Mouse (Mus musculus): Measurements from ENCODE around the gene Cog5. TPM values are rescaled to one million over a fixed set of nuclear protein-coding genes. Genes with fewer than 3 reads are reported as not detected.

Cog5 gene
- total and polyA plus RNA-seq, 2 experiments from 2014 or later = 18.4 to 46.9 TPM

DNA sequence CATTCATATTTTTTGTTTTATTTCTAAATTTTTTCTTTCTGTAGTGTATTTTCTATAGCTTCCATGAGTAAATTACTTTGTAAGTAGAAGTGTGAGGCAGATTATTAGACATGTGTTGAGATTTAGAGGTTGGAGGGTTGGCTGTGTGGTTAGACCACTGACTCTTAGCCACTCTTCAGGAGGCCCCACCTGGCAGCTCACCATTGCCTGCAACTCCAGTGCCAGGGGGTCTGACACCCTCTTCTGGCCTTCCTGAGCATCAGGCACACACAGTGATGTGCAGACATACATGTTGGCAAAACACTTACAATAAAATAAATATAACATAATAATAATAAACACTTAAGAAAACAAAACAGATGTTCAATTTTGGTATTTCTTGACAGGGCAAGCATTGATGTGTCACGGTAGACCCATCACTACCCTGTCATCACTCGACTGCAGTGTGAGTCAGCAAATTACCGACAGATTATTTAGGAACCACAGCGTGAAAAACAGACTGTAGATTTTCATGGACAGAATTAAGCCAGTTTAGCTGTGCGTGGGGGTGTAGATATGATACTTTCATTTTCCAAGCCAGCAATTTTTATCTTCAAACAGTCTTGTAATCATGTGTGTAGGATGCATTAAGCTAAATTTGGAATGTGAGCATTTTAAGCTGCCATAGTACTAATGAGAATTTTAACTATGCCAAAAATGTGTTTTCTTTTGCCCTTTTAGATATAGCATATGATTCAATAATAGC, 151.9 kb downstream of the Cog5 start:
- no peaks in the 10 kb centered on the region for H3K27me3 ChIP-seq (ENCODE audit: insufficient read depth, low read length)
- H3K9ac ChIP-seq (replicated peaks; ENCODE audit: low read length) = no peak overlapping the region
- WGBS = 88% methylated on average over 5 of the region's 5 CpGs
- no peaks in the 10 kb centered on the region for H3K4me1 ChIP-seq (ENCODE audit: insufficient read depth, low read length)
- H3K27ac ChIP-seq = no peak overlapping the region
- no peak overlapping the region for H3K4me3 ChIP-seq (ENCODE audit: low read length)
- no peak for TF ChIP-seq CTCF (IDR thresholded peaks at IDR 0.05; ENCODE audit: low read depth)
- DNase-seq (ENCODE audit: low spot score) (no peak), ATAC-seq (no peak)
- H3K4me2 ChIP-seq (ENCODE audit: low read depth, low read length) = no peak overlapping the region
- no peaks in the 10 kb centered on the region for H3K9me3 ChIP-seq (ENCODE audit: low read length)
- no peaks in the 10 kb centered on the region for H3K36me3 ChIP-seq (ENCODE audit: insufficient read depth, low read length)

DNA sequence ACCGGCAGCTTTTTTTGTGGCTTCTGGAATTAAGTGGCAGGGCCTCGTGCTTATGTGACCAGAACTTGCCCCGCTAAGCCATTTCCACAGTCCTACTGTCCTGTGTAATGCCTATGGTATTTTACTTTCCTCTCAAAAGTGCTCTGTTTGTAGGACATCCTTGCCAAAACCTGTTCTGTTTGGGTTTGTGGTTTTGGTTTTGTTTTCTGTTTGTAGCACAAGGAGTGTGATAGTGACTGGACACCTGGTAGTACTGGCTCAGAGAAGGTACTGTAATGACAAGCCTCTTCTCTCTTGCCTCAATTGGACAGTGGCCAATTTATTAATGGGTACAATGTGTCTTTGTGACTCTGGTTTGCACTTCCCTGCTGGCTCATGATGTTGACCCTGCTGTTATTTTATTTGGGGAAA, 163.4 kb downstream of the Cog5 start:
- ATAC-seq = peak; percentile 68; the same call in 1 of the 2 replicates
- H3K9ac ChIP-seq (replicated peaks; ENCODE audit: low read length) = no peak overlapping the region
- no peaks in the 10 kb centered on the region for H3K27me3 ChIP-seq (ENCODE audit: insufficient read depth, low read length)
- no peaks in the 10 kb centered on the region for H3K4me1 ChIP-seq (ENCODE audit: insufficient read depth, low read length)
- H3K4me2 ChIP-seq (ENCODE audit: low read depth, low read length) = no peak overlapping the region
- H3K27ac ChIP-seq = no peak overlapping the region
- H3K36me3 ChIP-seq (ENCODE audit: insufficient read depth, low read length) = no peaks in the 10 kb centered on the region; the same call in 1 of the 2 replicates
- WGBS = 71% methylated on average over 3 of the region's 3 CpGs
- H3K9me3 ChIP-seq (ENCODE audit: low read length) = no peaks in the 10 kb centered on the region
- no peak overlapping the region for H3K4me3 ChIP-seq (ENCODE audit: low read length)
- no peak for TF ChIP-seq CTCF (IDR thresholded peaks at IDR 0.05; ENCODE audit: low read depth)
- DNase-seq (ENCODE audit: low spot score) = peak; percentile 54

DNA sequence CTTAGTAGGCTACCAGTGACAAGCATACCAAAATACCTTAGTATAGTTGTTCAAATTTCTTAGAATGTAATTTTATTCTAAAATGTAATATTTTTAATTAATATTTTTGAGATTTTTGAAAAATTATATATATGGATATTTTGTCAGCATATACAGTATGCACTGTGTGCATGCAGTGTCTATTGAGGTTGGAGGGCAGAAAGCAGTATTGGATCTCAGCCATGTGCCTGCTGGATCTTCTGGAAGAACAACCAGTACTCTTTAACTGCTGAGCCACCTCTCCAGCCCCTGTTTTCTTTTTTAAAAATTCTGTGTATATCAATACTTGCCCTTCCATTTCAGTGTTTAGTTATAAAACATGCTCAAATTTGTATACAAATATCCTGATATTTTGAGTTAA, 164.4 kb downstream of the Cog5 start:
- no peaks in the 10 kb centered on the region for H3K9me3 ChIP-seq (ENCODE audit: low read length)
- DNase-seq (ENCODE audit: low spot score) = no peak
- TF ChIP-seq CTCF (IDR thresholded peaks at IDR 0.05; ENCODE audit: low read depth) = no peak
- no peak overlapping the region for H3K4me2 ChIP-seq (ENCODE audit: low read depth, low read length)
- no peak for ATAC-seq
- H3K27ac ChIP-seq = no peak overlapping the region
- H3K4me1 ChIP-seq (ENCODE audit: insufficient read depth, low read length) = no peaks in the 10 kb centered on the region
- no peaks in the 10 kb centered on the region; the same call in 1 of the 2 replicates for H3K36me3 ChIP-seq (ENCODE audit: insufficient read depth, low read length)
- H3K9ac ChIP-seq (replicated peaks; ENCODE audit: low read length) = no peak overlapping the region
- no peaks in the 10 kb centered on the region for H3K27me3 ChIP-seq (ENCODE audit: insufficient read depth, low read length)
- no peak overlapping the region for H3K4me3 ChIP-seq (ENCODE audit: low read length)

DNA sequence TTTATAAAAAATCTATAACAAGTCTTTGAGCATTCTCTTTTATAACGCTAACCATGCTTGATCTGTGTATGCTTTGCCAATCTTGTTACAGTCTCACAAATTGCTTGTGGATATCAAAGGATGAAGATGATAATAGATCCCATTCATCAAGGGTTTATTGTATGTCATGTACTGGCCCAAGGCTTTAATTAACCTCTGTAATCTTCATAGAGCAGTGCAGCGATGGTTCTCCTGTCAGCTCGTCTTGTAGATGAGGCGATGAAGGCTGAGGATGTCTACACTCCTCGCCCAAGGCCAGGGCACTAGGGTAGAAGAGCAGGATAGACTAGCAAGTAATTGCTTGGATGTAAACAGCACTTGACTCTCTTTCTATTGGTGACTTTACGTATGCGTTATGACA, 164.9 kb downstream of the Cog5 start:
- ATAC-seq (no peak), DNase-seq (ENCODE audit: low spot score) (no peak)
- no peaks in the 10 kb centered on the region for H3K27me3 ChIP-seq (ENCODE audit: insufficient read depth, low read length)
- no peak overlapping the region for H3K9ac ChIP-seq (replicated peaks; ENCODE audit: low read length)
- TF ChIP-seq CTCF (IDR thresholded peaks at IDR 0.05; ENCODE audit: low read depth) = no peak
- no peaks in the 10 kb centered on the region for H3K9me3 ChIP-seq (ENCODE audit: low read length)
- no peaks in the 10 kb centered on the region for H3K4me1 ChIP-seq (ENCODE audit: insufficient read depth, low read length)
- no peak overlapping the region for H3K4me3 ChIP-seq (ENCODE audit: low read length)
- H3K4me2 ChIP-seq (ENCODE audit: low read depth, low read length) = no peak overlapping the region
- H3K27ac ChIP-seq = no peak overlapping the region
- no peaks in the 10 kb centered on the region; the same call in 1 of the 2 replicates for H3K36me3 ChIP-seq (ENCODE audit: insufficient read depth, low read length)
- WGBS = 64% methylated on average over 7 of the region's 7 CpGs

DNA sequence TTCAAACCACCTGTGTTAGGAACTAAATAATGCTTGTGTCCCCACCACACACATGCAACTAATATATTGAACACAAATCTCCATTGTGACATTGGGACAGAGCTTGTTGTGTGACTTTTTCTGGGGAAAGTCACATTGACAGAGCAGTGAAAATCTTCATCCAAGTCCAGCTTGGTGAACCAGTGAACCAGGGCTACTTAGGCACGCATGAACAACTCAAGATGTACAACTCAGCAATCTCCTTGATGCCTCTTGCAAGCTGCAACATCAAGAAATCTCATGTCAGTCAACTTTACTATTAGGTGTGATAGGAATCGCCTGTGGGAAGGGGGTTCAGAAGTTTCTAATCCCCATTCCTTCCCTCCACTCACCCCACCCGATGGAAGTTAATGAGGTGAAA, 169.0 kb downstream of the Cog5 start:
- DNase-seq (ENCODE audit: low spot score) = no peak
- Histone ChIP-seq H3K27ac (no peak overlapping the region), H3K4me2 (ENCODE audit: low read depth, low read length) (no peak overlapping the region), H3K9ac (replicated peaks; ENCODE audit: low read length) (no peak overlapping the region), H3K4me3 (ENCODE audit: low read length) (no peak overlapping the region), H3K9me3 (ENCODE audit: low read length) (no peaks in the 10 kb centered on the region), H3K4me1 (ENCODE audit: insufficient read depth, low read length) (no peaks in the 10 kb centered on the region), H3K36me3 (ENCODE audit: insufficient read depth, low read length) (no peaks in the 10 kb centered on the region), H3K27me3 (ENCODE audit: insufficient read depth, low read length) (no peaks in the 10 kb centered on the region)
- ATAC-seq = no peak
- TF ChIP-seq CTCF (IDR thresholded peaks at IDR 0.05; ENCODE audit: low read depth) = no peak
- WGBS = 78% methylated on average over 3 of the region's 3 CpGs

DNA sequence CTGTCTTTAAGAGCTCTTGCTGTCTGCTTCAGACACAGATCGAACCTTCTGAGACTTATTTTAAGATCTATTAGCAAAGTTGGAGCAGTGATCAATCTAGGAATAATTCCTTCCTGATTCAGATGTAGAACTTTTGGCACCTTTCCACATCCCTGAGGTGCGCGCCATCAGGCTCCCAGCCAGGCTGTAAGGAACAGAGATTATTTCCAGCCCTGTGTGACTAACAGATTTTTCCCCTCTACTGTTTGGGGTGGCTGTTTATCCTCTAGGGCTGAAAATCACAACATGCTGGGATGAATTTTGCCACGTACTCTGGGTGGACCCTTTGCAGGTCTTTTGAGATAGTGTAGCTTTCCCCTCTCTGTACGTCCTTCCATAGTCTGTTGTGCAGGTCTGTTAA, 170.2 kb downstream of the Cog5 start:
- WGBS = 49% methylated on average over 5 of the region's 5 CpGs
- no peak overlapping the region for H3K4me3 ChIP-seq (ENCODE audit: low read length)
- no peak for TF ChIP-seq CTCF (IDR thresholded peaks at IDR 0.05; ENCODE audit: low read depth)
- H3K27me3 ChIP-seq (ENCODE audit: insufficient read depth, low read length) = no peaks in the 10 kb centered on the region
- H3K9me3 ChIP-seq (ENCODE audit: low read length) = no peaks in the 10 kb centered on the region
- ATAC-seq (no peak), DNase-seq (ENCODE audit: low spot score) (no peak)
- no peaks in the 10 kb centered on the region for H3K4me1 ChIP-seq (ENCODE audit: insufficient read depth, low read length)
- H3K27ac ChIP-seq = no peak overlapping the region
- no peak overlapping the region for H3K4me2 ChIP-seq (ENCODE audit: low read depth, low read length)
- H3K36me3 ChIP-seq (ENCODE audit: insufficient read depth, low read length) = no peaks in the 10 kb centered on the region
- no peak overlapping the region for H3K9ac ChIP-seq (replicated peaks; ENCODE audit: low read length)

DNA sequence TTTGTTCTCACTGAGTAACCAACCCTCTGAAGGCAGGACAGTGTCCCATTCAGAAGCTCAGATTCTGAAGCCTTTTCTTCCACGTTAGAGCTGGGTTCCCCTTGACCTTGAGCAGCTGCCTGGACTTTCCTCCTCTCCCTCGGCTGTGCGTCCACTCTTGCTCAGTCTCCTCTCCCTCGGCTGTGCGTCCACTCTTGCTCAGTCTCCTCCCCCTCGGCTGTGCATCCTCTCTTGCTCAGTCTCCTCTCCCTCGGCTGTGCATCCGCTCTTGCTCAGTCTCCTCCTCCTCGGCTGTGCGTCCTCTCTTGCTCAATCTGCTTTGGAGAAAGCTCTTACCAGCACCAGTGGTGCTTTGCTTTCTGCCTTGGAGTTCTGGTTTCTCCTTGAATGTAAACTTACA, 171.2 kb downstream of the Cog5 start:
- Histone ChIP-seq H3K4me2 (ENCODE audit: low read depth, low read length) (no peak overlapping the region), H3K4me1 (ENCODE audit: insufficient read depth, low read length) (no peaks in the 10 kb centered on the region), H3K9me3 (ENCODE audit: low read length) (no peaks in the 10 kb centered on the region), H3K27ac (no peak overlapping the region), H3K9ac (replicated peaks; ENCODE audit: low read length) (no peak overlapping the region), H3K36me3 (ENCODE audit: insufficient read depth, low read length) (no peaks in the 10 kb centered on the region), H3K4me3 (ENCODE audit: low read length) (no peak overlapping the region), H3K27me3 (ENCODE audit: insufficient read depth, low read length) (no peaks in the 10 kb centered on the region)
- ATAC-seq (no peak), DNase-seq (ENCODE audit: low spot score) (no peak)
- WGBS = 58% methylated on average over 10 of the region's 10 CpGs
- no peak for TF ChIP-seq CTCF (IDR thresholded peaks at IDR 0.05; ENCODE audit: low read depth)

Measured in hindbrain, postnatal 0 days (tissue).